In the genomic region with DNA sequence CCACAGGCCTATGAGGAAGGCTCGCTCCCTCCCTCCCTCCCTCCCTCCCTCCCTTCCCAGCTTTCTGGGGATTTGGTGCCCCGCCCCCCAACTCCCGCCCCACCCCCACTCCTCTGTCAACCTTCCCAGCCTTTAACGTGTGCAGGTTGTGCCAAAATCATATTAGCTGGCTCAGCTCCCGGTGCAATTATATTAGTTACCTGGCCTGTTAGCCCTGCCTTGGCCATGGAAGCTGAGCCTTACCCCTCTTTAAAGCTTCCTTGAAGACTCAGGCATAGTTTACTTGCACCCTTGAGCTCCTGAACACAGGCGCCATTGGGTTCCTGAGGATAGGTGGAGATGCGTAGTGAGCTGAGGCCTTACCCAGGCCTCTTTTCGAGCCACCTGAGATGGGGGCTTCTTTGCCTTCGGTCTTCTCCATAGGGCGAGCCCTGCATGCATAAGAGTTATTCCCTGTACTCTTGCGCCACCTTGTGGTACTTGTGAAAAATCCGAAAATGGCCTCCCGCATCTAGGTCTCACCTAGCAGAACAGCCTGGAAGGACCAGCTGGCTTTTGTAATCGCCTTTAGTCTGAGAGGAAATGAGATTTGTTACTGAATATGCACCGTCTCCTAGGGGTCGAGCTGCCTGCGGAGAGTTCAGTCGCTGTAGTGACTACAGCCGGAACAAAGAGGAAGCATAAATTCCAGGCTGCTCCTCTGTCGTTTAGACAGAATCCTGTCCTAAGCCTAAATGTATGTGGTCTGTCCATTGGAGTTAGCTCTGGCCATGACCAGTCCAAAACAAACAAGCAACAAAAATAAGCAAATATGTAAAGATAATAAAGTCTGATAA, we compare ENCODE assay signal across 8 mouse cellular contexts. TPM values are rescaled to one million over a fixed set of nuclear protein-coding genes. Genes with fewer than 3 reads are reported as not detected.
DNase-seq lines count a peak whose midpoint lies in the region; ATAC-seq and TF ChIP-seq lines count a peak whose summit lies in the region.

No protein-coding gene starts in this region.

- H3K27ac ChIP-seq in gastrocnemius, adult 2 months: no peak overlapping the region
- H3K27ac ChIP-seq in hindbrain, embryonic 16.5 days (ENCODE audit: low read depth, low read length): peak overlapping the region; percentile 56; the same call in 1 of the 2 replicates

- peak overlapping the region; percentile 44; the same call in 1 of the 2 replicates for H3K9ac ChIP-seq in hindbrain, embryonic 16.5 days (ENCODE audit: low read depth, low read length)

- peak overlapping the region; percentile 42 for H3K4me2 ChIP-seq in hindbrain, embryonic 16.5 days (ENCODE audit: low read length)

- peak overlapping the region; percentile 48 for H3K4me3 ChIP-seq in gastrocnemius, adult 2 months
- H3K4me3 ChIP-seq in hindbrain, embryonic 16.5 days (ENCODE audit: low read length): no peak overlapping the region

- peak; percentile 35 for DNase-seq in T-cell, adult 2 months (ENCODE audit: low spot score)
- DNase-seq in cerebellum, postnatal 36 days: peak; percentile 71 to 86
- DNase-seq in gastrocnemius, adult 2 months: peak; percentile 57
- DNase-seq in left cerebral cortex, adult 11 months (ENCODE audit: low spot score): peak; percentile 76
- peak; percentile 86 for DNase-seq in lung, postnatal 36 days
- DNase-seq in retina, postnatal 1 day: peak; percentile 94
- peak; percentile 46 for DNase-seq in urinary bladder, adult 2 months (ENCODE audit: low spot score)

- H3K9me3 ChIP-seq in hindbrain, embryonic 16.5 days (ENCODE audit: control insufficient read depth, low read length): no peaks in the 10 kb centered on the region

- peak; percentile 85 for TF ChIP-seq CTCF in gastrocnemius, adult 2 months (IDR thresholded peaks at IDR 0.05)

- peak; percentile 92 for ATAC-seq in hindbrain, embryonic 16.5 days

- intact Hi-C loops in gastrocnemius, adult 2 months (cut with DNase I): loop anchor here (2.0 to 10.0 kb wide), 6 partner anchors 49 to 422 kb away; a partner anchor contains a TSS

- no peaks in the 10 kb centered on the region for H3K27me3 ChIP-seq in hindbrain, embryonic 16.5 days (replicated peaks; ENCODE audit: control insufficient read depth, insufficient read depth, low read length)

- peaks cover 9% of the 10 kb centered on the region for H3K4me1 ChIP-seq in hindbrain, embryonic 16.5 days (ENCODE audit: control insufficient read depth, insufficient read depth, low read depth, low read length)

- 6% methylated on average over 20 of the region's 20 CpGs for WGBS in hindbrain, embryonic 16.5 days

- no peaks in the 10 kb centered on the region for H3K36me3 ChIP-seq in hindbrain, embryonic 16.5 days (ENCODE audit: control insufficient read depth, insufficient read depth, low read length)

RNA-seq across cellular contexts. Expression of a gene that starts 51.8 kb away (rescaled TPM):
- 1 to 10 TPM; 5.0 to 9.6 TPM for total RNA-seq in gastrocnemius, adult 2 months (2021)
- 2.4 and 3.8 TPM in 2 replicates for polyA plus RNA-seq in hindbrain, embryonic 16.5 days (2015; fragmentation: Nextera tagmentation; extraction: Ambion mirVana)
- 9.1 and 11.1 TPM in 2 replicates for polyA plus RNA-seq in urinary bladder, adult 2 months (2012; rRNA removed)

Comparison
In these comparisons a context has a peak if more than half of its experiments do, and no peak if none do; other contexts are left out.
1. DNase-seq: peak in every context shown above with its lines; median percentile 94 in retina, postnatal 1 day; 86 in lung, postnatal 36 days; 78 in cerebellum, postnatal 36 days; 76 in left cerebral cortex, adult 11 months; 57 in gastrocnemius, adult 2 months; 46 in urinary bladder, adult 2 months; 35 in T-cell, adult 2 months.